Mouse (Mus musculus): ENCODE results near the gene A230050P20Rik.

The A230050P20Rik gene

DNA sequence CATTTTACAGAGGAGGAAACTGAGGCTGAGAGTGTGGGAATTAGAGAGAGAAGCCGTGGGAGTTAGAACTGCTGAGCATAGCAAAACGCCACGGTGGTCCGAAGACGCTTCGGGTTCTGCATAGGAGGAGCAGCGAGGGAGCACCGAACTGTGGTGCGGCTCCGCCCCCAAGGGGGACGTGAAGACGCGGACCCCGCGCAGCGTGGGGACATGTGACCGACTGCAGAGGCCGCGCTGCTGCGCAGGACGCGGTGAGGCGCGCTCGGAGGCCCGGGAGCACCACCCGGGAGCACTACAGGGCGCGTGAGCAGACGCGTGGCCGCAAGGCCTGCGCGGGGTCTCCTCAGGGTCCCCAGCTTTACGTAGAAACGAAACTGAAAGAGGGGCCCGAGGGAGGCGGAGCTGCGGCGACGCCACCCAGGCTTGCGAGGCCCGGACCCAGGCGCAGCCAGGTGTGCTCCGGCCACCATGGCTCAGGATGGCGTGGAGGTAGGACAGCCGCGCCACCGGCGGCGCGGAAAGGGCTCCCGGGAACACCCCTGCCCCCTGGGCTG, at the start of gene A230050P20Rik:
Gene A230050P20Rik, plus strand, starts transcription at position 195 of the 554 bp plus-strand sequence.
- DNase-seq (ENCODE audit: low read depth, low spot score) = peak; percentile 72

DNA sequence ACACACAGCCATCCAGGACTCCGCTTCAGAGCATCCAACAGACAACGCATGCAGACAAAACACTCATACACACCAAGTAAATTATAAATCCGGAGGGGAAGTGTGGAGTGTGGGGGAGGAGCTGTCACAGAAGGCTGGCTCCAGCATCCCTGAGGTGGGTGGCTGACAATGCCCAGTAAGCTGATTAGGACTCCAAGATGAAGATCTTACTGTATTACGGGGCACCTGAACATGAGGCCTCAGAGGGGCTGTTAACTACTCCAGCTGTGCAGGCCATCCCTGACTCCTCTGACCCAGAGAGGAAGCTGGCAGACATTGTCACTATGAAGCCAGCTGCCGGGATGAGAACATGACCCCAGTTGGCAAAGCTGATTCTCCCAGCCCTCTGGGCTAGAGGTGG, 48.4 kb upstream of the A230050P20Rik start:
- no peak for DNase-seq (ENCODE audit: low read depth, low spot score)

DNA sequence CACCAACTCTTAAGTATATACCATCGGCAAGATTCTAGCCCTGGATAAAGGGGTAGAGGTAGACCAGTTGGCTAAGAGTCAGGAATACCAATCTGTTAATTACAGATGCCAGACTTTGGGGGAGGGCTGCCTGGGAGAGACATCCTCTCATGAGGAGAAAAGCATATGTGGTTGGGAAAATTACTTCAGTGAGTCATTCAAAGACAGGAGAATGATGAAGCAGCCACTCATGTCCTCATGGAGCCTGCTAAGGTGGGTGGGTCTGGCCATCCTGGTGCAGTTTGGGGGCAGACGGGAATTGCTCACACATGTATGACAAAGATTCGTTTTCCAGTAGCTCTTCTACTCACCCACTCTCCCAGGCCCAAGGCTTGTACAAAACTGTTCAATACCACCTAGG, 45.6 kb upstream of the A230050P20Rik start:
- DNase-seq (ENCODE audit: low read depth, low spot score) = no peak

DNA sequence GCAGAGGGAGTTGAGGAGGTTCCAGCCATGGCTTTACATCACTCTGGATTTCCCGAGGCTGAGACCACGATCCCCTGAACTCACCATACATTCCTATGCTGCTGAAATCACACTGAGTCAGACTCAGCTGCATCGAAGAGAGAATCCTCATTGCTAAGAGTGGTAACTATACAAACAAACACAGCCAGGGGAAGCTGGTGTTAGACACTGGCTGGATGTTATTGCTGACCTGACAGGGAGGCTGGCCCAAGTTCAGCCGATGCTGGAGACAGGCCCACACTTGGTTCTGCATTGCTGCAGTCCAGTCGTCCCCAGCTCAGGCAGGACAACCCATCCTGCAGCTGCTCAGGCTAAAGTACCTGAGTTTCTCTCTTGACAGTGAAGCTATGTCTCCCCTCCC, 42.7 kb upstream of the A230050P20Rik start:
- no peak for DNase-seq (ENCODE audit: low read depth, low spot score)

DNA sequence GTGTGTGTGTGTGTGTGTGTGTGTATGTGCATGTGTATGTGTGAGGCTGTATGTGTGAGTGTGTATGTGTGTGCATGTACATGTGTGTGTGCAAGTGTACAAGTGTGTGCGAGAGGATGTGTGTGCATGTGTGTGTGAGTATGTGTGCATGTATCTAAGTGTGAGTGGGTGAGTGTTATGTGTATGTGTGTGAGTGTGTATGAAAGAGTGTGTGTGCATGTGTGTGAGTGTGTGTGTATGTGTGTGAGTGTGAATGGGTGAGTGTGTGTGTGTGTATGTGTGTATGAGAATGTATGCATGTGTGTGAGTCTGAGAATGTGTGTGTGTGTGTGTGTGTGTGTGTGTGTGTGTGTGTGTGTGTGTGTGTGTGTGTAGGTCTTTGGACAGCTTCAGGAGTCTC, 40.3 kb upstream of the A230050P20Rik start:
- no peak for DNase-seq (ENCODE audit: low read depth, low spot score)

DNA sequence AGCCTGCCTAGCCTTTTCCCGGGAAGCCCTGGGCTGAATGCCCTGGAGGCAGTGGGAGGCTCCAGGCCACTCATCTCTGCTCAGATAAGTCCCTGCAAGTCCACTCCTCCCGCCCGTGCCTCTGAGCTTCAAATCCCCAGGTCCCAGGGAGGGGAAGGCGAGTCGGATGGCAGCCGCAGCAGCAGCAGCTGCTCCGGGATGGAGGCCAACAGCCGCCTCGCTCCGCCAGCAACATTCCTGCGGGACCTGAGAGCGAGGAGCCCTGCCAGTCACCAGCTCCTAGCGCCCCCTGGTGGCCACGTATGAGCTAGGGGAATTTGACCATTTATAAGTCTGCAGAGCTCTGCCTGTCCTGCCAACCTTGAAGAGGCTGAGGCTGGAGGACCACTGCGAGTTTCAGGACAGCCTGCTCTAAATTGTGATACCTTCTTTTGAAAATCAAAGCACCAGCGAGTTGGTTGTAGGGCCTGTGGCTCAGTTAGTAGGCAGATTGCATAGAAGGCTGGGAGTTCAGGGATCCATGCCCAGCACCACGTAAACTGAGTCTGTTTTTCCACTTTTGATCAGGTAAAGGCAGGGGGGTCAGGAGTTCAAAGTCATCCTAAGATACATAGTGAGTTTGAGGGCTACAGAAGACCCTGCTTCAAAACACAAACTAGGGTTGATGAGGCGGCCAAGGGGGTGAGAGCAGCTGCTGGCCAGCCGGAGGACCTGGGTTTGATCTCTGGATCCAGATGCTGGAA, 37.4 kb upstream of the A230050P20Rik start:
- DNase-seq (ENCODE audit: low read depth, low spot score) = peak; percentile 94

DNA sequence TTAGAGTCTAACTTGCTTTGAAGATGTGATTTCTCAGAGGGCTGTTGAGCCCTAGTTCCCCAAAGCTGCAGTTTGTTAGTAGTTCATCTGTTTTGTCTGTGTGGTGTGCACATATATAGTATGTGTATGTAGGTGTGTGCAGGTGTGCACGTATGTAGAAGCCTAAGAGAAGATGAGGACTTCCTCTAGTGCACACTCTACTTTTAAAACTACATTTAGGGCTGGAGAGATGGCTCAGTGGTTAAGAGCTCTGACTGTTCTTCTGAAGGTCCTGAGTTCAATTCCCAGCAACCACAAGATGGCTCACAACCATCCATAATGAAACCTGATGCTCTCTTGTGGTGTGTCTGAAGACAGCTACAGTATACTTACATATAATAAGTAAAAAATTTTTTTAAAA, 33.6 kb upstream of the A230050P20Rik start:
- no peak for DNase-seq (ENCODE audit: low read depth, low spot score)

DNA sequence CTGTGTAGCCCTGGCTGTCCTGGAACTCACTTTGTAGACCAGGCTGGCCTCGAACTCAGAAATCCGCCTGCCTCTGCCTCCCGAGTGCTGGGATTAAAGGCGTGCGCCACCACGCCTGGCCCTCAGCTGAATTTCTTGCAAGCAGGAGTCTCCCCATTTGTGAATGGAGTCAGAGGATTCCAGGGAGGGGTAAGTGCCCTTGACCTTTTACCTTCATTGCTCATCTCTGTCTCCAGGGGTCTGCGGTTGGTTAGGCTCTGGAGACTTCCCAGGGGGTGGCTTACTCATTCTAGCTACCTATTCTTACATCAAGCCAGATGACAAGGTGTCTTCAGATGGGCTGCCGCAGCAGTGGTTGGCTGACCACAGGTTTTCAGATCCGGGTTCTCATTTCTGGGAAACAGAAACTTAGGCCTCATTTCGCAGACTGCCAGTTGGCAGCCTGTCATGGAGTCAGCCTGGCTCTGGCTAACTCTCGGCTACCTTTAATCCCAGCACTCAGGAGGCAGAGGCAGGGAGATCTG, 32.9 kb upstream of the A230050P20Rik start:
- DNase-seq (ENCODE audit: low read depth, low spot score) = peak; percentile 44

DNA sequence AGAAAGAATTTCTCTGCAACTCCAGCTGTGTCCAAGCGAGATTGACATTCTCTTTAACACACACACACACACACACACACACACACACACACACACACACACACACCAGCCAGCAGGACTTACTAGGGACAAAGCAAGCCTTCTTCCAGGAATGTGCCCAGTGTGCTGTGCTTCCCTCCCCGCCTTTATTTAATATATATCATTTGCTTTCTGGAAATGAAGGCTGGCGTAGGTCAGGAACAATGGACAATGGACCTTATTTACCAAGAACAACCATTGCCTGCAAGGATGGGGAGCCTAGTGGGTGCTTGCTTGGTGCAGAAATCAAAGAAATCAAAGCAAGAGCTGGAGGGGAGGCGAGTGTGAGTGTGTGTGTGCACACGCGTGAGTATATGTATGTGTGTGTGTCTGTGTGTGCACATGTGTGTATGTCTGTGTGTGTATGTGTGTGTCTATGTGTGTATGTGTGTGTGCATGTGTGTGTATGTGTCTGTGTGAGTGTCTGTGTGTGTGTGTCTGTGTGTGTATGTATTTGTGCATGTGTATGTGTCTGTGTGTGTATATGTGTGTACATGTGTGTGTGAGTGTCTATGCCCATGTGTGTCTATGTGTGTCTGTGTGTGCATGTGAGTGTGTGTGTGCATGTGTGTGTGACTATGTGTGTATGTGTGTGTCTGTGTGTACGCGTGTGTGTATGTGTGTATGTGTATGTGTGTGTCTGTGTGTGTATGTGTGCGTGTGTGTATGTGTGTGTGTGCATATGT, 31.1 kb upstream of the A230050P20Rik start:
- no peak for DNase-seq (ENCODE audit: low read depth, low spot score)

DNA sequence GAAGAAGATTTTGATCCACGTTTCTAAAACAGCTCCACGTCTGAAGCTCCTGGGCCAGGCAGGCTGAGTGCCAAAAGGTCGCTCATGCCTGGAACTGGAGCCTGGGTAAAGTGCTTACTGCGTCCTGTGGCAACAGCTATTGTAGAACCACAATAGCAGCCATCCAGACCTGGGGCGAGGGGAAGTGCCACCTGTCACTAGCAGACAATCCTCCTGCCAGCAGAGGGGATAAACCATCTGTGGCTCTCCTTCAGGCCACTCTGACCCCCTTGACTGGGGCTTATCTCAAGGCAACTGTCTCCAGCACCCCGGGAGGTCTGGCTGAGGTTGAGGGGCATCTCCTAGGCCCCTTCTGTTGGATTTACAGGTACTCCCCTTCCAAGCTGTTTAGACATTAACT, 29.5 kb upstream of the A230050P20Rik start:
- no peak for DNase-seq (ENCODE audit: low read depth, low spot score)

DNA sequence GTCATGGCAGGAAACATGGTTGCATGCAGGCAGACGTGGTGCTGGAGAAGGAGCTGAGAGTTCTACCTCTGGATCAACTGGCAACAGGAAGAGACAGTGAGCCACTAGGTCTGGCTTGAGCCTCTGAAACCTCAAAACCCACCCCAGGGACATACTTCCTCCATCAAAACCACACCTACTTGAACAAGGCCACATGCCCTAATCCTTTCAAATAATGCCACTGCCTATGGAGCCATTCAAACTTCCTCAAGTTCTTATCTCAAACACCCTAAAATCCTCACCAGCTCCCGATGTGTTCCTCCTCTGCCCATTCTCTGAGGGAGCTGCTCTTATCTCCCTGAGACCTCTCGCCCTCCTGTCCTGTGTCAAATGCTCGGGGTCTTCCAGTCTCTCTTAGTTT, 26.2 kb upstream of the A230050P20Rik start:
- no peak for DNase-seq (ENCODE audit: low read depth, low spot score)

DNA sequence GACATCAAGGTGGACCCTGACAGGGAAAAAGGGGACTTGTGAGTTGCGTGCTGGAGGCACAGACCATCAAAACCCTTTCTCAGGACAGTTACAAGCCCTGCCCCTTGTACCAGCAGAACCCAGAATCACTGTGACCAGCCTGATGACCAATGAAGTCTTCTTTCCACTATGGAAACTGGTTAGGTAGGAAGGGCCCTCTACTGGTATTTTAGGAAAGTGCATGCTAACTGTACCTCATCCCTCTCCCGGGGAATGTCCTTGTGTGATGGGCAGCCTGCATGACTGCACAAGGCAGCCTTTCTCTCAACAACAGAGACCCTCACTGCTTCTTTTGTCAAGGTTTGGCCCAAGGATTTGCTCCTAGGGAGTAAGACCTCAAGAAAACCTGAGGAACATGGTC, 25.8 kb upstream of the A230050P20Rik start:
- DNase-seq (ENCODE audit: low read depth, low spot score) = peak; percentile 57

DNA sequence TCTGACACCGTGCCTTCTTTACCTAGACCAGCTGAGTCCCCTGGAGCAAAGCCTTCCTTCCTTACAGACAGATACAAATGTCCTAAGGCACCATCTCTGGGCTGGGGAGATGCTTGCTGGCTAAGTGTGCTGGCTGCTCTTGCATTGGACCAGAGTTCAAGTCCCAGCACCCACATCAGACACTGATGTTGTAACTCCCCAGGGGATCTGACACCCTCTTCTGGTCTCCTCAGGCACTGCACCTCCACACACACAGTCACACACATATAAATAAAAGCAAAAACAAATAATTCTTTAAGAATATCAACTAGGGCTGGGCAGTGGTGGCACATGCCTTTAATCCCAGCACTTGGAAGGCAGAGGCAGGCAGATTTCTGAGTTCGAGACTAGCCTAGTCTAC, 18.3 kb upstream of the A230050P20Rik start:
- peak; percentile 15 for DNase-seq (ENCODE audit: low read depth, low spot score)

DNA sequence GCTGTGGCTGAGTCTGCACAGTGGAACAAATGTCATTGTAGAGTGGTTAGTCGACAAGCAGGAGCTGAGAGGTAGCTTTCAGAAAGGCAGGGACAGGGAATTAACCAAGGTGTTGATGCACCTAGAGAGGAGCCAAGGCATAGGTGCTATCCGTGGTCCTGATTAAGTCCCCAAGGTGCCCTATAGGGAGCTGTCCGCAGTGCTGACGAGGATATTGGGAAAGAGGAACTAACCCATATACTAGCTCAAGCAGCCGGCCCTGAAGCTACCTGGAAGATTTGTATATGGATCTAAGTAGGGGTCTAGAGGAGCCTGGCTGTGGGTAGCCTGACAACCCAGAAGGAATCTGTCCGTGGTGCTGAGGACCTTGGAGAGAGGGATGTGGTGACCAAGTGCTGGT, 11.3 kb upstream of the A230050P20Rik start:
- peak; percentile 88 for DNase-seq (ENCODE audit: low read depth, low spot score)

DNA sequence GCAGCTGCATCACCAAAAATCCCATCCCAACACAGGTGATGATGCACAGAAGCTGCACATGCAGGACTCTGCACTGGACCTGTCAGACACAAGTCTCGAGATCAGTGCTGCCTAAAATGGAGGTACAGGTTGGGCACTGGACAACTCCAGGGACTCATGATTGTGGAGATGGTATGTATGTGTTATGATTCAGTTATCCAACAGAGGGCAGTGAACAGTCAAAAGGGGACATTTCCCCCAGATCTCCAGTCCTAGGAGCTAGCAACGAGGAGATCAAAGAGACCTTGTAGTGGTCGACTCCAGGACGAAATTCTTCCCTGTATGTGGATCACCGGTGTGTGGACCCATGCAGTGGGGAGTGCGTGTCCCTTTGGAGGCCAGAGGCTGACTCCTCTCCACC, 8.5 kb upstream of the A230050P20Rik start:
- peak; percentile 34 for DNase-seq (ENCODE audit: low read depth, low spot score)

DNA sequence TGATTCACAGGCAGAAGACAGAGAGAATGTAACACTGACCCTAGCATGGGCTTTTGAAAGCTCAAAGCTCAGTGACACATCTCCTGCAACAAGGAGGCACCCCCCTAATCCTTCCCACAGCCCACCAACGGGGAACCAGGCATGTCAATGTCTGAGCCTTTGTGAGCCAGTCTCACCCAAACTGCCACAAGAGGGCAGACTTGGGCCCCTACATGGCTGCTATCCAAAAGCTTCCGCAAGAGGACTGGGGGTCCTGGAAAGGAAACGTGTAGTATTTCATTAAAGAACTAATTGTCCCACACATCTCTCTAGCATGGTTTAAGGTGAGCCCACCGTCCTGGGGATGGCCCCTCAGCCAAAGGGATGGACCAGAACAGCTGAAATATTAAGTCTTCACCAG, 6.6 kb upstream of the A230050P20Rik start:
- DNase-seq (ENCODE audit: low read depth, low spot score) = peak; percentile 74

DNA sequence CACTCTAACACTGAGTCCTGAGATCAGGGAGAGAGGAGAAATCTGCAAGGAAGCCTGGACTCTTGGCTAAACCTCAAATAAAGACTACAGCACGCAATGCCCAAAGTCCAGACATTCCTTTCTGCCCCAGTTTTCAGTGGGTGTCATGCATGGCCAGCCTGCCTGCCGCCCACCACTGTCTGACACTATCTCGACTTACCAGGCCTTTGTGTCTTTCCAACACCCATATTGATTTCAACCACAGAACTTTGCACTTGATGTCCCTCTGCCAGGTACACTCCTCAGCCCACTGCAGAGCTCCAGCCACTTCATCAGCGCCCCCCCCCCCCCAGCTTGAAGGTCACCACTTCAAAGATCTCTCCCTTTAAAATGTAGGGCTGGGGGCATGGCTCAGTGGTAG, 6.2 kb upstream of the A230050P20Rik start:
- no peak for DNase-seq (ENCODE audit: low read depth, low spot score)

DNA sequence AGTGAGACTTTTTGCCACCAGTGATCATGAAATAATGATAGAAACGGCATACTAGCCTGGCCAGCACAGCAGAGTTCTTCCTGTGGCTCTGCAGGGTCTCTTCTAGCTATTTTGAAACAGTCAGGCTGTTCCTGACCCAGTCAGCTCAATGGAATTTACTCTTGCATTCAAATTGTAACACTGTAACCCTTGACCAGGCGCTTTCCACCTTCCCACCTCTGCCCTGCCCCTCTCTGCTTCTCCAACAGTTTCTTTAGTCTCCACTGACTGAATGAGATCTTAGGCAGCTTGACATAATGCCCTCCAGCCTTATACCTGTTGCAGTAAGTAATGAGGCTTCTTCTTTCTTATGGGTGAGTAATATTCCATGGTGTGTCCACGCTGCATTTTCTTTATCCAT, 1.6 kb upstream of the A230050P20Rik start:
- DNase-seq (ENCODE audit: low read depth, low spot score) = no peak

DNA sequence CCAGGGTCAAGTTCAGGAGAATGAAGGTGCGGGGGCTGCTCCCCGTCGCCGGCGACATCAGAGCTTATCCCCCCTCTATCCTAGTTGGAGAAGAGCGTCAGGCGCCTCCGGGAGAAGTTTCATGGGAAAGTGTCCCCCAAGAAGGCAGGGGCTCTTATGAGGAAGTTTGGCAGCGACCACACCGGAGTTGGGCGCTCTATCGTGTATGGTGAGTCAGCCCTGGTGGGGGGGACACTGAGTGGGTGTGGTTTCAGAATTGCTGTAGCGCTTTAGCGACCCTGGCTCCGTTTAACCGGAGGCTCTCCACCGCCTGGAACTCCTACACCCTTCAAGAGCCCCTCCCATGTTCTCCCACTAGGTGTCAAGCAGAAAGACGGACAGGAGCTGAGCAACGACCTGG, 804 bp downstream of the A230050P20Rik start:
- no peak for DNase-seq (ENCODE audit: low read depth, low spot score)

DNA sequence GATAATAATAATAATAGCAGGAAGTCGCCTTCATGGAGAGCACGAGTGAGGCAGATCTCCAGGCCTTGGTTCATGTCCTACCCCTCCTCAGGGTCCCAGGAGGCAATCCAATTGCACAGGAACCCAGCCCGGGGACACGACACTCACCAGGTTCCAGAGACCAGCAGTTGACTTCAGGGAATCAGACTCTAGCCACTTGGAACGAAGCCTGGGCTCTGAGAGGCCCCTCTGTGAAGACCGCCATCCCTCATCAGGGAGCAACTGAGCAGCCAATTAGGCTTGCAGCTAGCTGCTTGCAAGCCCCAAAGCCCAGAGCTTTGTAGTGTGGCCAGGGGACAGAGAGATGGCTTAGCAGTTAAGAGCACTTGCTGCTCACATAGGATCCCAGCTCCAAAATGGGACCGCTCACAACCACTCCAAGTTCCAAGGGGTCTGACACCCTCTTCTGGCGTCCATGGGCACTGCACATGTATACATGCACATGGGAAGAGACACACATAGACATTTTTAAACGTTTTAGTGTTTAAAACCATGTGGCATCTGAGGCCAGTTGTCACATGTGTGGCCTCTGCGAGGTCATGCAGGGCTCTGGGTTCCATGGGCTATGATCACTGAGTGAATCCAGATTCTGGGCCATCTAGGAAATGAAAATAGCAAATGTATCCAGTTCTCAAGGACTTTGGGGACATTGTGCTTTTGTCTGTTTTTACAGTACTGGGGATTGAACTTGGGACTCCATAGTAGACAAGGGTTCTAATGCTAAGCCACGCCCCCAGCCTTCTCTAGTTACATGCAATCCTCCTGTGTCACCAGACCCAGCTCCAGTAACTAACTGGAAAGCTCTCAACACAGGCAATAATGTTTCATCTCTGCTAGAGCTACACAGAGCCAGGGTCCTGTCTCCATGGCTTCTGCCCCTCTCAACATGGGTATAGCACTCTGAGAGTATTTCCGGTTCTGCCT, 2.0 kb downstream of the A230050P20Rik start:
- DNase-seq (ENCODE audit: low read depth, low spot score) = peak; percentile 69

DNA sequence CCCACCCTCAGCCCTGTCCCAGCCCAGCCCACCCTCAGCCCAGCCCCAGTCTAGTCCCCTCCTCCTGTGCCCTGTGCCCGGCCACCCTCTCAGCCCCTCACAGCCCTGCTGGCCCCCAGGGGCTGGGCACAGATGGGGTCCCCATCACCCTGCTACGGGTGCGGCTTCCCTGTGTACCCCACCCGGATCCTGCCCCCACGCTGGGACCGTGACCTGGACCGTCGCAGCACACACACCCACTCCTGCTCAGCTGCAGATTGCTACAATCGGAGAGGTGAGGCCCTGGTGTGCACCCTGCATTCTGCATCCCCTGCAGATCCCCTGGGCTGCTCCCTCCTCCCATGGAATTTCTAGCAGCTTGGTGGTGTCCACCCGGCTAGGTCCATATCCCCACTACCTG, 4.5 kb downstream of the A230050P20Rik start:
- DNase-seq (ENCODE audit: low read depth, low spot score) = no peak
